Mouse (Mus musculus): ENCODE measurements around the gene Catsperg2. TPM values are rescaled to one million over a fixed set of nuclear protein-coding genes. Genes with fewer than 3 reads are reported as not detected.
"Not testable (repeated sequence)": the region's sequence is repeated elsewhere in the genome, so short reads cannot be mapped to it uniquely, and the experiment has no call there.

Catsperg2 gene
- polyA plus RNA-seq, 1 experiment from 2014 or later = not detected

GRCm38 (mm10) chr7:29725461-29726142 is 1.2 kb downstream of the Catsperg2 start:
- H3K4me3 ChIP-seq; H3K36me3 ChIP-seq; H3K9ac ChIP-seq; H3K27ac ChIP-seq (ENCODE audit: poor library complexity, severe bottlenecking); H3K9me3 ChIP-seq (replicated peaks); H3K27me3 ChIP-seq (replicated peaks); H3K4me1 ChIP-seq (replicated peaks): not testable (repeated sequence)
- H3K4me2 ChIP-seq = peak overlapping the region; percentile 30
- ATAC-seq (ENCODE audit: insufficient number of reproducible peaks, low FRiP score) = 0 out of 2 replicates have a peak, but pooled peaks have one; percentile 36
- 19% methylated on average over 17 of the region's 17 CpGs for WGBS

- H3K9ac ChIP-seq; H3K4me1 ChIP-seq (replicated peaks); H3K4me2 ChIP-seq; H3K36me3 ChIP-seq; H3K9me3 ChIP-seq (replicated peaks); H3K27me3 ChIP-seq (replicated peaks); H3K4me3 ChIP-seq; ATAC-seq (ENCODE audit: insufficient number of reproducible peaks, low FRiP score); H3K27ac ChIP-seq (ENCODE audit: poor library complexity, severe bottlenecking): not testable (repeated sequence)
- whole genome bisulfite sequencing = 83% methylated on average over 2 of the region's 2 CpGs
Observed at GRCm38 (mm10) chr7:29708891-29709290, 17.9 kb downstream of the Catsperg2 start.

DNA sequence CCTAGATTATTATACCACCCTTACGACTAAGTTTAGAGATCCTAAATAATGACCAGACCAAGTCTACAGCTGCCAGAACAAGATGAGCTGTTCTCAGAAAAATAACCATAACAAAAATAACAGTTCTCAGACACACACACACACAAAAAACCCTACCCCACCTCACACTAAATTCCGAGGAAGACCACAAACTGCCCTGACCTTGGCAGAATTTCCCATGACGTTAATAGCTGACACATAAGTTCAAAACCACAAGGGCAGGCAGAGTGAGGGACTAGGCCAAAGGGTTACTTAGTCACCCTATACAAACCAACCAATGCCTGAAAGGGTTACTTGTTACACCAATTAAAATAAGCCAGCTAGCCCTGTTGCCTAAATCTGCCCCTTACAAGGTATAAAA is 31.6 kb downstream of the Catsperg2 start:
- H3K4me3 ChIP-seq; H3K4me2 ChIP-seq; H3K9ac ChIP-seq; H3K27ac ChIP-seq (ENCODE audit: poor library complexity, severe bottlenecking); H3K36me3 ChIP-seq; ATAC-seq (ENCODE audit: insufficient number of reproducible peaks, low FRiP score); H3K4me1 ChIP-seq (replicated peaks); H3K27me3 ChIP-seq (replicated peaks): not testable (repeated sequence)
- WGBS = 77% methylated on average over 3 of the region's 3 CpGs
- H3K9me3 ChIP-seq (replicated peaks) = peaks cover 15% of the 10 kb centered on the region

DNA sequence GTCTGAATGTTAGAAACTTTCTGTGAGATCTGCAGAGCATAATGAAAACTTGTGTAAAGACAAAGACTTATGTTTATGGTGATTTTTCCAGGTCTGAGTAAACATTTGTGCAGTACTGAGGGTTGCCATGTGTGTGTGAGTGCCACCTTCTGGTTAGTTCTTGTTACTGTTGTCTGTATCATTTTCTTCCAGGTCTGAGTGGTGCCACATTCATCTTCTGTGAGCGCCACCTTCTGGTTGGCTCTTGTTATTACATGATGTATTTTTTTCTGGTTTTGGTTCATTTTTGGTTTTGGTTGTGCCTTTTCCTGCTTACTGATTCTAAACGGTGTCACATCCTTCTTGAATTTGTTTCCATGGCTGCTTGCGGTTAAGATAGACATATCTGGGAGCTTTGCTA is 45.0 kb downstream of the Catsperg2 start:
- no peak for ATAC-seq (ENCODE audit: insufficient number of reproducible peaks, low FRiP score)
- WGBS = 66% methylated on average over 3 of the region's 3 CpGs
- H3K4me3 ChIP-seq = no peak overlapping the region
- no peak overlapping the region for H3K4me2 ChIP-seq
- no peak overlapping the region for H3K27ac ChIP-seq (ENCODE audit: poor library complexity, severe bottlenecking)
- H3K27me3 ChIP-seq (replicated peaks) = no peaks in the 10 kb centered on the region
- H3K9me3 ChIP-seq (replicated peaks) = peaks cover 37% of the 10 kb centered on the region
- H3K9ac ChIP-seq = no peak overlapping the region
- H3K36me3 ChIP-seq = no peaks in the 10 kb centered on the region
- H3K4me1 ChIP-seq (replicated peaks) = no peaks in the 10 kb centered on the region

MicroRNAs within 50 kb of the gene (microRNA counts, 519-probe panel; counts per million panel counts)
- not detected for microRNA mmu-miR-1964

Small RNA genes within 50 kb of the gene (microRNA-seq; reads per million reads assigned to microRNA genes)
- gene Mir1964 = 2.1 reads per million

Other genes starting within 250 kb of the Catsperg2 start
- gene Sipa1l3, start 208.4 kb downstream of the Catsperg2 start, polyA plus RNA-seq (2016; fragmentation: Nextera tagmentation; extraction: Ambion mirVana) = 3.7 and 3.8 TPM in 2 replicates
- 10.5 and 10.6 TPM in 2 replicates for gene Zfp84, start 41.5 kb upstream of the Catsperg2 start, polyA plus RNA-seq (2016; fragmentation: Nextera tagmentation; extraction: Ambion mirVana)
- 4.4 and 4.5 TPM in 2 replicates for gene Zfp30, start 57.0 kb upstream of the Catsperg2 start, polyA plus RNA-seq (2016; fragmentation: Nextera tagmentation; extraction: Ambion mirVana)
- 10.9 and 11.4 TPM in 2 replicates for gene Zfp790, start 89.1 kb upstream of the Catsperg2 start, polyA plus RNA-seq (2016; fragmentation: Nextera tagmentation; extraction: Ambion mirVana)
- 2.7 and 3.0 TPM in 2 replicates for gene Zfp940, start 126.6 kb upstream of the Catsperg2 start, polyA plus RNA-seq (2016; fragmentation: Nextera tagmentation; extraction: Ambion mirVana)
- gene Zfp420, start 132.9 kb upstream of the Catsperg2 start, polyA plus RNA-seq (2016; fragmentation: Nextera tagmentation; extraction: Ambion mirVana) = 4.4 and 4.6 TPM in 2 replicates
- 9.1 and 9.9 TPM in 2 replicates for gene Zfp27, start 179.5 kb upstream of the Catsperg2 start, polyA plus RNA-seq (2016; fragmentation: Nextera tagmentation; extraction: Ambion mirVana)
- gene Zfp383, start 181.2 kb upstream of the Catsperg2 start, polyA plus RNA-seq (2016; fragmentation: Nextera tagmentation; extraction: Ambion mirVana) = 3.3 and 3.8 TPM in 2 replicates
- 8.4 and 9.9 TPM in 2 replicates for gene Zfp74, start 227.1 kb upstream of the Catsperg2 start, polyA plus RNA-seq (2016; fragmentation: Nextera tagmentation; extraction: Ambion mirVana)

Data from heart, embryonic 12.5 days (tissue).